Mouse (Mus musculus): Measurements from ENCODE around the gene Tmem50b.
A peak's percentile ranks its signal among the peaks of the same experiment; 100 is the strongest.

Gene Tmem50b

GRCm38 (mm10) chr16:91565292-91565951 lies 32.2 kb downstream of the Tmem50b start:
- no peak for DNase-seq (ENCODE audit: inconsistent ontology term)

GRCm38 (mm10) chr16:91564580-91565291 lies 32.9 kb downstream of the Tmem50b start:
- DNase-seq (ENCODE audit: inconsistent ontology term) = no peak

GRCm38 (mm10) chr16:91561541-91562457 lies 35.8 kb downstream of the Tmem50b start:
- DNase-seq (ENCODE audit: inconsistent ontology term) = no peak

GRCm38 (mm10) chr16:91561099-91561498 lies 36.5 kb downstream of the Tmem50b start:
- no peak for DNase-seq (ENCODE audit: inconsistent ontology term)

GRCm38 (mm10) chr16:91557693-91558092 lies 39.9 kb downstream of the Tmem50b start:
- DNase-seq (ENCODE audit: inconsistent ontology term) = no peak

- no peak for DNase-seq (ENCODE audit: inconsistent ontology term)
These were observed 40.4 kb downstream of the Tmem50b start for GRCm38 (mm10) chr16:91557214-91557613.

- no peak for DNase-seq (ENCODE audit: inconsistent ontology term)
These were observed 40.9 kb downstream of the Tmem50b start for GRCm38 (mm10) chr16:91556659-91557058.

GRCm38 (mm10) chr16:91555017-91555605 lies 42.5 kb downstream of the Tmem50b start:
- no peak for DNase-seq (ENCODE audit: inconsistent ontology term)

- peak; percentile 65 for DNase-seq (ENCODE audit: inconsistent ontology term)
These were observed 44.0 kb downstream of the Tmem50b start for GRCm38 (mm10) chr16:91553625-91554024.

- DNase-seq (ENCODE audit: inconsistent ontology term) = no peak
These were observed 45.5 kb downstream of the Tmem50b start for GRCm38 (mm10) chr16:91552072-91552471.

GRCm38 (mm10) chr16:91551081-91551524 lies 46.5 kb downstream of the Tmem50b start:
- no peak for DNase-seq (ENCODE audit: inconsistent ontology term)

GRCm38 (mm10) chr16:91549616-91550015 lies 48.0 kb downstream of the Tmem50b start:
- no peak for DNase-seq (ENCODE audit: inconsistent ontology term)

GRCm38 (mm10) chr16:91548996-91549395 lies 48.6 kb downstream of the Tmem50b start:
- no peak for DNase-seq (ENCODE audit: inconsistent ontology term)

- DNase-seq (ENCODE audit: inconsistent ontology term) = no peak
These were observed 49.0 kb downstream of the Tmem50b start for GRCm38 (mm10) chr16:91548586-91548985.

GRCm38 (mm10) chr16:91547974-91548373 lies 49.6 kb downstream of the Tmem50b start:
- DNase-seq (ENCODE audit: inconsistent ontology term) = no peak

- DNase-seq (ENCODE audit: inconsistent ontology term) = peak; percentile 65
These were observed 50.5 kb downstream of the Tmem50b start, which contains the start of gene Ifngr2 for GRCm38 (mm10) chr16:91546836-91547741. Ifngr2 (plus strand) TSS chr16:91547072.

- peak; percentile 49 for DNase-seq (ENCODE audit: inconsistent ontology term)
These were observed 51.2 kb downstream of the Tmem50b start for GRCm38 (mm10) chr16:91546391-91546835.

- no peak for DNase-seq (ENCODE audit: inconsistent ontology term)
These were observed 51.9 kb downstream of the Tmem50b start for GRCm38 (mm10) chr16:91545597-91546281.

GRCm38 (mm10) chr16:91543619-91544018 lies 54.0 kb downstream of the Tmem50b start:
- no peak for DNase-seq (ENCODE audit: inconsistent ontology term)

GRCm38 (mm10) chr16:91541573-91542081 lies 56.0 kb downstream of the Tmem50b start:
- no peak for DNase-seq (ENCODE audit: inconsistent ontology term)

All from Muller cell, postnatal 12 days (primary cell).